Mouse (Mus musculus): ENCODE measurements at regions not wholly inside any gene's neighbourhood (a gene's known extent, or its start where the extent isn't known, plus 50 kb on each side); places are given as distances from the start of the nearest gene placed in this dataset.

- Histone ChIP-seq H3K27me3 (ENCODE audit: control insufficient read depth, insufficient read depth, low read length, poor library complexity, severe bottlenecking) (no peaks in the 10 kb centered on the region), H3K36me3 (ENCODE audit: control insufficient read depth, insufficient read depth, low read length, poor library complexity, severe bottlenecking) (no peaks in the 10 kb centered on the region)
- DNase-seq (ENCODE audit: low read depth, low spot score), result no peak
These were observed 108.4 kb downstream of the Actbl2 start for GRCm38 (mm10) chr13:111363176-111363739.

- no peaks in the 10 kb centered on the region for H3K27me3 ChIP-seq (ENCODE audit: control insufficient read depth, insufficient read depth, low read length, poor library complexity, severe bottlenecking)
- no peak for DNase-seq (ENCODE audit: low read depth, low spot score)
- no peaks in the 10 kb centered on the region for H3K36me3 ChIP-seq (ENCODE audit: control insufficient read depth, insufficient read depth, low read length, poor library complexity, severe bottlenecking)
These were observed 112.1 kb downstream of the Actbl2 start for GRCm38 (mm10) chr13:111366871-111367270.

GRCm38 (mm10) chr13:111367620-111368019 is 112.8 kb downstream of the Actbl2 start:
- no peak for DNase-seq (ENCODE audit: low read depth, low spot score)
- Histone ChIP-seq H3K27me3 (ENCODE audit: control insufficient read depth, insufficient read depth, low read length, poor library complexity, severe bottlenecking) (no peaks in the 10 kb centered on the region), H3K36me3 (ENCODE audit: control insufficient read depth, insufficient read depth, low read length, poor library complexity, severe bottlenecking) (no peaks in the 10 kb centered on the region)

- Histone ChIP-seq H3K27me3 (ENCODE audit: control insufficient read depth, insufficient read depth, low read length, poor library complexity, severe bottlenecking) (no peaks in the 10 kb centered on the region), H3K36me3 (ENCODE audit: control insufficient read depth, insufficient read depth, low read length, poor library complexity, severe bottlenecking) (no peaks in the 10 kb centered on the region)
- DNase-seq (ENCODE audit: low read depth, low spot score), result no peak
These were observed 115.1 kb downstream of the Actbl2 start for GRCm38 (mm10) chr13:111369916-111370315.

GRCm38 (mm10) chr13:111373281-111373680 is 116.6 kb downstream of the Gpbp1 start:
- Histone ChIP-seq H3K36me3 (ENCODE audit: control insufficient read depth, insufficient read depth, low read length, poor library complexity, severe bottlenecking) (no peaks in the 10 kb centered on the region), H3K27me3 (ENCODE audit: control insufficient read depth, insufficient read depth, low read length, poor library complexity, severe bottlenecking) (no peaks in the 10 kb centered on the region)
- DNase-seq (ENCODE audit: low read depth, low spot score), result no peak

GRCm38 (mm10) chr13:111373801-111374200 is 116.1 kb downstream of the Gpbp1 start:
- no peak for DNase-seq (ENCODE audit: low read depth, low spot score)
- Histone ChIP-seq H3K36me3 (ENCODE audit: control insufficient read depth, insufficient read depth, low read length, poor library complexity, severe bottlenecking) (no peaks in the 10 kb centered on the region), H3K27me3 (ENCODE audit: control insufficient read depth, insufficient read depth, low read length, poor library complexity, severe bottlenecking) (no peaks in the 10 kb centered on the region)

Measured in splenic B cell, adult 2 months (primary cell).